Mouse (Mus musculus) C2C12 (cell line): ENCODE measurements around the gene Itga1. TPM values are rescaled to one million over a fixed set of nuclear protein-coding genes. Genes with fewer than 3 reads are reported as not detected.

ENCODE experiments used
- H3K27me3 ChIP-seq: one replicate; pipeline ENCODE4 v1.6.1; 2011; ENCODE audit not compliant: control insufficient read depth, insufficient read depth, insufficient read length
- H3K36me3 ChIP-seq: one replicate; pipeline ENCODE4 v1.6.1; 2011; ENCODE audit not compliant: control insufficient read depth, insufficient read depth
- H3K4me3 ChIP-seq: one replicate; pipeline ENCODE4 v1.5.1; 2011; ENCODE audit warnings: mild to moderate bottlenecking, control low read depth; ENCODE audit not compliant: poor library complexity, insufficient read depth, severe bottlenecking
- H3K79me2 ChIP-seq: one replicate; pipeline ENCODE4 v1.6.1; 2011; ENCODE audit not compliant: control insufficient read depth, insufficient read depth
- H3K79me3 ChIP-seq: one replicate; pipeline ENCODE4 v1.6.1; 2011; ENCODE audit warnings: low read depth, control low read depth
- H3ac ChIP-seq: one replicate; pipeline ENCODE3; 2011; ENCODE audit warnings: low read depth; ENCODE audit not compliant: control insufficient read depth, insufficient read length
- CEBPB ChIP-seq: IDR thresholded peaks from one replicate; pipeline ENCODE4 v1.6.1; 2011; ENCODE audit warnings: low read depth, mild to moderate bottlenecking, control low read depth, moderate library complexity
- CTCF ChIP-seq: IDR thresholded peaks from one replicate; pipeline ENCODE4 v1.5.1; 2011; ENCODE audit not compliant: control insufficient read depth, insufficient read depth, insufficient read length
- FOSL1 ChIP-seq: IDR thresholded peaks from one replicate; pipeline ENCODE4 v1.8.0; 2011; ENCODE audit warnings: mild to moderate bottlenecking, low read length; ENCODE audit not compliant: poor library complexity, insufficient read depth, severe bottlenecking
- MAX ChIP-seq: IDR thresholded peaks from one replicate; pipeline ENCODE4 v1.6.1; 2011; ENCODE audit warnings: mild to moderate bottlenecking, control low read depth
- MYOD1 ChIP-seq: IDR thresholded peaks from one replicate; pipeline ENCODE4 v1.6.1; 2011; ENCODE audit warnings: low read depth; ENCODE audit not compliant: control insufficient read depth, insufficient read length
- MYOG ChIP-seq: IDR thresholded peaks from one replicate; pipeline ENCODE4 v1.6.1; 2011; ENCODE audit not compliant: control insufficient read depth, insufficient read length; ENCODE audit errors: extremely low read depth
- USF1 ChIP-seq: IDR thresholded peaks from one replicate; pipeline ENCODE4 v1.6.1; 2011; ENCODE audit warnings: low read depth, mild to moderate bottlenecking, control low read depth, moderate library complexity
- polyA plus RNA-seq: library from polyadenylated mRNA; unstranded; fragments of >200 nt; fragmentation: generic; extraction: Trizol; gene quantifications from one replicate; pipeline ENCODE4 v1.2.1, GENCODE M21; 2012; ENCODE audit warnings: missing spikeins

Gene Itga1
- polyA plus RNA-seq, 1 experiment = 0.04 TPM

DNA sequence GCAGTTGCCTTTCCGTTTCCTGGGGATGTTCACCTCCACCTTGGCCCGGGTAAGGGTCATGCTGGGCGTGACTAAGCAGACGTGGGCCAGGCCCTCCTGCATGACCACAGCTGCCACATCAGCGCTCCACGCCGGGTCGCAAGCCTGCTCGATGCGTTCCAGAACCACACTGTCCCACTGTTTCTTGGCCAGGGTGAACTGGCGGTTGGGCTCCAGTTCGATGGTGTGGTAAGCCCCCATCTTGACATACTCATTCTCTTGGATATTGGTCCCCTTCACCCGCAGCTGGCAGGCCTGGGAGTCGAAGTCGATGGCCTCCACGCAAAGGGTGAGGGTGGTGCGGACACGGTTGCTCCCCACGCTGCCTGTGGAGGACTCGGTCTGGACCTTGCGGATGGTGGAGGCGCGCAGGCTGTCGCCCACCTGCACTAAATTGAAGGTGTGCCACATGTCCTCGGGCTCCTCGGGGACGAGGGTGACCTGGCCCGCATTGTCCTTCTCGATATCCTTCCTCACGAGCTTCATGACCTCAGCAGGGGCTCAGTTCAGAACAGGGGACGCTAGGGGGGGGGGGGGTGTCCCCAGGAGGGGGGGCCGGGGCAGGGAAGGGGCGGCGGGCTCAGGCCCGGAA lies 12.3 kb downstream of the Itga1 start:
- peak overlapping the region; percentile 55 for H3ac ChIP-seq
- peaks cover 18% of the 10 kb centered on the region for H3K79me2 ChIP-seq
- H3K79me3 ChIP-seq = peaks cover 11% of the 10 kb centered on the region
- H3K27me3 ChIP-seq = no peaks in the 10 kb centered on the region
- TF ChIP-seq CTCF (no peak), MAX (no peak), CEBPB (no peak), FOSL1 (no peak), MYOG (no peak), MYOD1 (no peak), USF1 (no peak)
- H3K36me3 ChIP-seq = peaks cover 21% of the 10 kb centered on the region
- H3K4me3 ChIP-seq = peak overlapping the region; percentile 43

DNA sequence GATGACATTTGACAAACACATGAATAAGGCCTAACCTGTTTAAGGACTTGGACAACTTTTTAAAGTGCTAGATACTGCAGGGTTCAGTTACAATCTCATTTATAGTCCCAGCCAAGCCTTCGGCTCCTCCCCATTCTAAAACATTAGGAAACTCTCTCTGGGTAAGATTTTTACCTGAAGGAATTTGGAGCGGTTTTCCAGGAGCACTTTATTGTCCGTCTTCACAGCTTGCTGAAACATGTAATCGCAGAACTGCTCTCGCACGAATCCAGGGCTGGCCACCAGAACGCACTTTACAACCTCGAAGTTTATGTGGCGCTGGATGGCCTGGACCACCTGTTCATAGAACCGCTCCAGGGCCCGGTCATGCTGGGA lies 12.8 kb downstream of the Itga1 start:
- TF ChIP-seq CTCF = no peak
- TF ChIP-seq MYOG = no peak
- no peak for TF ChIP-seq MYOD1
- TF ChIP-seq FOSL1 = no peak
- no peak for TF ChIP-seq MAX
- TF ChIP-seq USF1 = no peak
- TF ChIP-seq CEBPB = no peak
- Histone ChIP-seq H3ac (no peak overlapping the region), H3K79me2 (peaks cover 18% of the 10 kb centered on the region), H3K36me3 (peaks cover 21% of the 10 kb centered on the region), H3K79me3 (peaks cover 11% of the 10 kb centered on the region), H3K4me3 (no peak overlapping the region), H3K27me3 (no peaks in the 10 kb centered on the region)

DNA sequence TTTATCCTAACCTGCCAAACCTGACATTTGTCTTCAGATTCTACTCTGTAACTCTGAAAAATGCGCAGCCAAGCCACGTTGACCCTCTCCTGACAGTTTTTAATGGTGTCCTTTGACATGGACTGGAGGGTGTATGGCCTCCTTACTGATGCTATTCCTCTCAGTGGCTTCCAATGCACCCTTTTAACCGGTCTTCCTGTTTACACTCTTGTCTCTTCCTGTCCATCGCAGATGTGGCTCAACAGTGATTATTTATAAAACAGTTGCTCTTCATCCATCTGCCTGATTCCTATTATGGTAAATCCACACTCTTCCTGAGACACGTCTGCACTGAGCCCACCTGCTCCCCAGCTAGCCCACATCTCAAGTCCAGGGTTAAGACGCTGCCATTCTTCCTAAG lies 15.8 kb downstream of the Itga1 start:
- Histone ChIP-seq H3K79me3 (peaks cover 11% of the 10 kb centered on the region), H3K79me2 (peaks cover 18% of the 10 kb centered on the region), H3K4me3 (no peak overlapping the region), H3K36me3 (peaks cover 21% of the 10 kb centered on the region), H3K27me3 (no peaks in the 10 kb centered on the region), H3ac (no peak overlapping the region)
- TF ChIP-seq MYOD1 = no peak
- no peak for TF ChIP-seq USF1
- TF ChIP-seq CEBPB = no peak
- TF ChIP-seq MAX = no peak
- no peak for TF ChIP-seq CTCF
- no peak for TF ChIP-seq MYOG
- TF ChIP-seq FOSL1 = no peak

DNA sequence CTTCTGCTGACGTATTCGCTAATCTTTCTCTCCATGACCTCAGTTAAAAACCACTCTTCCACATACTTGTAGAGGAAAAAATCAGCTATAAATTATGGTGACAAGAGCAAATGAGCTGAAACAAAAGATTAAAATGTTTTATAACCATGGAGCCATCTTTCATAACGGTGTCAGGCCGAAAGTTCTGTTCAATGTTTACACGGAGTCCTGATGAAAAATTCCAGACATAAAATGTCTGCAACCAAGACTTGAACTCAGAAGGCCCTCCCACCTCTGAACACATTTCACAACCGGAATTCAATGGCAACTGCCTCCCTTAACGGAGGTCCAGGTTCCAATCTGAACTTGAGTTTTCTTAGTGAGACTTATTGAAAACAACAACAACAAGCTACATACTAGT lies 19.4 kb downstream of the Itga1 start:
- no peaks in the 10 kb centered on the region for H3K27me3 ChIP-seq
- TF ChIP-seq FOSL1 = no peak
- no peaks in the 10 kb centered on the region for H3K79me2 ChIP-seq
- H3K4me3 ChIP-seq = no peak overlapping the region
- H3K36me3 ChIP-seq = peaks cover 9% of the 10 kb centered on the region
- H3K79me3 ChIP-seq = peaks cover under 1% of the 10 kb centered on the region
- H3ac ChIP-seq = no peak overlapping the region

DNA sequence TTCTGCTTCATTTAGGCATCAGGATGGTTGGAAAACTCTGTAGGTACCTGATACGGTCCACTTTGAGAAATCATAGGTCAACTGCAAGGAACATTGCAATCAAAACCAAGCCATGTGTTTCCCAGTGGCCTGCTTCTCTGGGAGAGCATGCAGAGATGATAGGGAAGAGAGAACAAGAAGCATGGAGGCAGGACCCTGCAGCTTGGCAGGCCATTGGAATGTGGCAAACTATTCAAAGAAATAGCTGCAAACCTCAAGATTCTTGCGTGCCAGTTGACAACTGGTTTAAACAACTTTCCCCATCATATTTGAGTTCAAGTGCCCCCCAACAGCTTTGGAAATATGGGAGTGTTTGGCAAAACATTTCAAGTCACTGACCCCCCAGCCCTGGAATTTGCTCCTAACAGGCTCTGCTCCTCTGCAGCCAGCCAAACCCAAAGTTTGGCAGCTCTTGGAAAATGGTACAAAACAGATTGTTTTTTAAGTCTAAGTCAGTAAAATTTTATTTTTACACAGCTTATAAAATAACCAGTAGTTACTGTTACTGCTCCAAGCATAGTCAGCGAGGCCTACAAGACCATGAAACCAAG lies 21.7 kb downstream of the Itga1 start:
- H3K79me3 ChIP-seq = no peaks in the 10 kb centered on the region
- H3K79me2 ChIP-seq = no peaks in the 10 kb centered on the region
- H3K36me3 ChIP-seq = no peaks in the 10 kb centered on the region
- H3K4me3 ChIP-seq = no peak overlapping the region
- H3ac ChIP-seq = no peak overlapping the region
- TF ChIP-seq MYOG (no peak), USF1 (no peak), MYOD1 (no peak), MAX (no peak), CEBPB (no peak), CTCF (no peak), FOSL1 (no peak)
- no peaks in the 10 kb centered on the region for H3K27me3 ChIP-seq

DNA sequence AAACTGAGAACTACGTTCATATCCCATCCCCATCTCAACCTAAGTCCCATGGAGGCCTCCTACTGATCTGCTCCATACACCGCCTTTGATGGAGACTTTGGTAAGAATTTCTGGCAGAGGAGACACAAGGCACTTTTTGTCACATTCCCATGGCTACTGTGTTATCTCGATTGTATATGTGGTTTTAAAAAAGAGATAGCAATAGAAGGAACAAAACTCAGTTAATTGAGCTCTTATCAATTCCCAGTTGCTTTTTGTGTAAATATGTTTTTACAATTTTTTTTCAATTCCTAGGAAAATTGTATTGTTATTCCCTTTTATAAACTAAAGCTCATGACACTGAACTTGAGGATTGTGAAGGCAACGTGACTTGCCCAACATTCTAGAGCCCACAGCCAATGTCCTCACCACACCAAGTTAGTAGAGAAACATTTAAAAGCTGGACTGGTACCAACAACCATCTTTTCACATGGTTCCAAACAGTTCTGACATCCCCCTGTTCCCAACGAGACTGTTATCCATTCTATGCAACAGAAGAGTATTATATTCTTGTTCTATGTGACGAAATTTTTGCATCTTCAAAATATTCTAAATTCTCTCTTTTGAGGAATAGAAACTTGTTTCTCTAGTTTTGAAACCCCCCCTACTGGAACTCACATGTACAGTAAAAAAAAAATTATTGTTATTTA lies 22.6 kb downstream of the Itga1 start:
- Histone ChIP-seq H3K79me3 (no peaks in the 10 kb centered on the region), H3K4me3 (no peak overlapping the region)
- TF ChIP-seq USF1 = no peak
- no peak for TF ChIP-seq FOSL1
- TF ChIP-seq MYOG = no peak
- TF ChIP-seq CEBPB = no peak
- TF ChIP-seq MYOD1 = no peak
- TF ChIP-seq MAX = no peak
- TF ChIP-seq CTCF = no peak

More for the DNA sequence above, 22.6 kb downstream of the Itga1 start:
- Histone ChIP-seq H3K79me2 (no peaks in the 10 kb centered on the region), H3K27me3 (no peaks in the 10 kb centered on the region), H3ac (no peak overlapping the region), H3K36me3 (no peaks in the 10 kb centered on the region)
